Mouse (Mus musculus) skeletal muscle tissue, adult 2 months (tissue): ENCODE results near the gene Gm15293.
"Not testable (repeated sequence)": the region's sequence is repeated elsewhere in the genome, so short reads cannot be mapped to it uniquely, and the experiment has no call there.

Experiments
- DNase-seq: peaks from one replicate; pipeline ENCODE4 v3.0.0-alpha.2; 2012; ENCODE audit warnings: low read depth, low spot score

The Gm15293 gene

GRCm38 (mm10) chr8:21201261-21201660 is at the start of gene Gm15293:
Gene Gm15293, plus strand, starts transcription at chr8:21201561.
- not testable (repeated sequence) for DNase-seq

DNA sequence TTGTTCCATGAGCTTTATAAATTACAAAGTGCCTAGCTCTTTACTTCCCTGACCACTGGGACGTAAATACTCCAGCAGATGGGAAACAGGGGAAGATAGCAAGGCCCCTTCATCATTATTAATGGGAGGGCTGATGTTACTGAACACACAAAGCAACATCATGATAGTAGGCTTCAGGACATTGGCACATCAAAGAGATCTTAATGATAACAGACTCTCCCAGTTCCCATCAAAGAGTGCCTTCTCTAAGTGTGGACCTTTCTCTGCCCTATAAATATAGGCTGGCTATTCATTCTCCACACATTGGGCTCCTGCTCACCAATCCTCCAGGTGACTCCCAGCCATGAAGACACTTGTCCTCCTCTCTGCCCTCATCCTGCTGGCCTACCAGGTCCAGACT is 39.4 kb upstream of the Gm15293 start, which contains the start of gene Defa22:
TSS of gene Defa22 (plus strand) at position 301 of the 400 bp plus-strand sequence.
- not testable (repeated sequence) for DNase-seq

- not testable (repeated sequence) for DNase-seq
Measured at GRCm38 (mm10) chr8:21191314-21191713, 10.0 kb upstream of the Gm15293 start, which contains the start of gene Defa31. Gene Defa31, plus strand, starts transcription at chr8:21191614.
